Mouse (Mus musculus) CH12F3 (cell line): Measurements from ENCODE around the gene Brip1.
"Not testable (repeated sequence)": the region's sequence is repeated elsewhere in the genome, so short reads cannot be mapped to it uniquely, and the experiment has no call there.

Experiments used
- in situ Hi-C: fragments of 300-500 bp; cut with MboI; formaldehyde crosslinking; loops from 2 replicates; pipeline ENCODE4 v1.14.3; 2020; ENCODE audit warnings: low sequenced_read_pairs

Gene Brip1

DNA sequence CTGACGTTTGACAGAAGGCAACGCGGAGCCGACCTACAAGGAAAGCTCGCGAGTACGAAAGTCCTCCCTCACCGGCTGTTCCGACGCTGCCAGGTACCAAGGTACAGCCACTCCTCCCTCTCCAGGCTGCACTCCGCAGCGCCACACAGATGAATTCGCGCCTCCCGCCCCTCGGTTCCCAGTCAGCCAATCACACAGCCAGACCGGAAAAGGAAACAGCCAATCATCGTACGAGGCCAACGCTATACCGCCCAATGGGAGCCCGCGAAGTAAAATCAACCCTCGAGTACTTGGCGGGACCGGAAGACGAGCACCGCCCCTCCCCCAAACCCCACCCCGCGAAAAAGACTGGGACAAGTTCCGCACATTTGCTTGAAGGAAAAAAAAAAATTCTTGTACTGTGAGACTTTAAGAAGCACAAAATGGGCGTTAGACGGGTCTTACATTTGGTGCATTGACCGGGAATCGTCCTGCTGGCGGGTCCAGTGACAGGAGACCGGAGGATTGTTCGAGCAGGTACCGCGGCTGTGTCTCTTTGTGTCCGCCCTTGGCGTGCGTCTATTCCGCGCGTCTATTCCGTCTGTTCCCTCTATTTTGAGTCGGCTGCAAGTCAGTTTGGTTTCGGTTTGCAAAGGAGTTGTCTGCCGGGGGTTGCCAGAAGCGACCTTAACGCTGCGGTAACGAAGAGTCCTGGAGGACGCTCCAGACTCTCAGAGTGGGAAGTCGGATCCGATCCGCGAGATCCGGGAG lies at the start of gene Brip1:
Gene Brip1 (minus strand): TSS at position 157 of the 750 bp plus-strand sequence.
- in situ Hi-C loops: no loop called here

DNA sequence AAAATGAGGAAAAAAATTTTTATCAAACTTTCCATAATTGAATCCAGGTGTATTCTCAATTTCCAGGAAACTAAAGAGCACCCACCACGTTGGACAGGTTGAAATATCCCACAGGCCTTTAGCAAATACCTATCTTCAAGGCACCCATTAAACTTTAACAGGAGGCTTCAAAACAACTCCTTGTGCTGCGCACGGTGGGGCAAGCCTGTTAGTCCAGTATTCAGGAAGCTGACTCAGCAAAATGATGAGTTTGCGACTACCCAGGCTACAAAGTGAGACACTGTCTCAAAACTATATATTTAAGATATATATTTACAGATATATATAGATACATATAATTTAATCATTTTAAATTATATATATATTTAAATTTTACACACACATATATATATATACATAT lies 31.5 kb upstream of the Brip1 start:
- in situ Hi-C loops: no loop called here

DNA sequence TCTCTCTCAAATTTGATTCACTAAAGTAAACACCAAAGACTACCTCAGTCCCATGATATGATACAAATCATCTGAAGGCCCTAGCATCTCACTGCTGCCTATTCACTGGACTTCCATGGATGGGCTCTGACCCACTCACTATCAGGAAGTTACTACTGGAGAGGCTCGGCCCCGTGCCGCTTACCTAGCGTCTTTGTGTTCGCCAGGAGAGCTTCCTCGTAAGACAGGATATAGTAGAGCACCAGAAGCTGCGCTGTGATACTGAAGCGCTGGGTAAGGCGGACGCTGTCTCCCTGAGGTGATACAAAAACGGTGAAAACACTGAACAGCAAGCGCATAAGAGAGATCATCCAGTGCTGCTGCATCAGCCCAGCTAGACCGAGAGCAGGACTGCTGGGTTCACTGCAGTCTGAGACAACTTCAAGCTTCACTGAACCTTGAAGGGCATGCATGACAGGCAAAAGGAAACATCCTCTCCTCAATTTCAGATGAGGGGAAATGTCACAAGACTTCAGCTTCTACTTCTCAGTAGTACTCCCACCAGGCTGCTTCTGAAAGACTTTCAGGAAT lies 30.9 kb upstream of the Brip1 start:
- in situ Hi-C loops: no loop called here

DNA sequence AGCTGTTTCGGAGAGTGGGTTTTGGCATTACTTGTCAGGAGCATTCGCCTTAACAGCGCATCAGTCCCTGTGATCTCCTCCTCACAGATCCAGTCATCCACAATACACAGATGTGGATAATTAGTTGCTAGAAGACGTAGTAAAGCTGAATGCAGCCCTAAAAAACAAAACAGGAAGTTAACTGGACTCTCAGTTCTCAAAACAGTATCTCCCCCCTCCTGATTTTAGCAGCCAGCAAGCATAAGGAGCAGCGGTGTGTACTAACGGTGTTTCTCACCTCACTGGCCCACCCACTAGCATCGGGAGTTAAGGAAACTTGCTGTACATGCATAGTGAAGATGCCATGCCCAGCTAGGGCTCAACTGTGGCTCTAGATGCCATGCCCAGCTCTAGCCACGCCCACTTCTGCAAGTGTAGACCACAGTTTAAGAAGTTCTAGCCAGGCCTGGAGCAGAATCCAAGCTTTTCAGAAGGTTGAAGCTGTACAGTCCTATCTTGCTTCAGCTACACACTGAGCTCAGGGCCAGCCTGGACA lies 25.7 kb upstream of the Brip1 start:
- in situ Hi-C loops: no loop called here

DNA sequence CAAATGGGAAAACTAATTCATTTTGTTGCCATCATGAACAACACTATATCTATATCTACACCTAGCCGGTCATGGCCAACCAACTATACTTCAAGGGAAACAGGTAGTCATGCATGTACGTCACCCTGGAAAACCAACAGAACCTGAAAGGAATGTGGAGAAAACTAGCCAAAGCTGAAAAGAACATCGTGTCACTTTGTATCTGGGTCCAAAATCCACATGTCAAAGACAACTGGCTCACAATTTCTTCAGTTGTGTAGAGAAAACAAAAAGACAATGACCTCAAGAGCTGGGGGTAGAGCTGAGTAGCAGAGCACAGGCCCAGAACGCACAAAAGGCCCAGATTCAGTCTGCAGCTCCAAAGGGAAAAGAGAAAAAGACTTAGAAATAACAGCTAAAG lies 24.8 kb upstream of the Brip1 start:
- in situ Hi-C loops: no loop called here

DNA sequence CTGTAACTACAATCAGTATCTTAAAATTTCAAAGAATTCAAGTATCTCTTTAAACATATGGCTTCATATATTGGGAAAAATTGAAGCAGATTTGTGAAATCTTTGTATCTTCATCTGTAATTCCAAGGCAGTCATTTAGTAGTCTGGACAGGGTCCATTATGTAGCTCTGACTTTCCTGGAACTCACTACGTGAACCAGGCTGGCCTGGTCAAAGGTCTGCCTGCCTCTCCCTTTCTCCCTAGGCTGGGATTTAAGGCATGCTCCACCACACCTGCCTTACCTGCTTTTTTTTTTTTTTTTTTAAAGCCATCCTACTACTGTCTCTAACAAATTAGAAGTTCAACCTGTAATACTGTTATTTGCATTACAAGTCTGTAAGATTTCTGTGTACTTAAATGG lies 10.8 kb upstream of the Brip1 start:
- in situ Hi-C loops: no loop called here

DNA sequence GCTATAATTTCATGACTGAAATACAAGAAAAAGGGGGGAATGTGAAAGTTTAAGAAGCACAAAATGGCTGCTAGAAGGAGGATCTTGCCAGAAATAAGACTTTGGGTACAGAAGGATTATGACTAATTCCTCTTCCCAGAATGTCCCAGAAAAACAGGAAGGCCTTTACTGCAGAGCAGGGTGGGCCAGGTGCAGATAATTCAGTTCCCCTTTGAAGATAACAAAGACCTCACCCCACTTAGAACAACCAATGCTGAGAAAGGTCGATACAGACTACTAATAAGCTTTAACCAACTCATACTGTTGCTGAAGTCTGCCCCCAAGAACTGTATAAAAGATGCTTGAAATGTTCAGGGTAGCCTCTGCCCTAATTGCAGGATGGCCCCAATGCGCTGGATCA lies 8.1 kb upstream of the Brip1 start:
- in situ Hi-C loops: no loop called here

DNA sequence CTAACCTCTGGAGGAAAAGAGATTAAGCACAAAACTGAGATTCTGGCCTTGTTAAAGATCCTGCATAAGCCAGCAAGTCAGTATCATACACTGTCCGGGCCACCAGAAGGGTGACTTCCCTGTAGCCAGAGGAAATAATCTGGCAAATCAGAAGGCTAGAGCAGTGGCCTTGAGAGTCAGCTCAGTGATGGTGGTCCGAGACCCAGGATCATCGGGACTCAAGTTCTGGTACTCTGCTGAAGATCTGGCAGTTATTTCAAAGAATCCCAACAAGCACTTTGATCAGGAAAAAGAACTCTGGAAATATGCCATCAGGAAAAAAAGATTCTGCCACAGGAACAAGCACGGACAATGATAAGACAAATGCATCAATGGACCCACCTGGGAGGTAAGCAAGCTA lies 4.9 kb upstream of the Brip1 start:
- in situ Hi-C loops: no loop called here

DNA sequence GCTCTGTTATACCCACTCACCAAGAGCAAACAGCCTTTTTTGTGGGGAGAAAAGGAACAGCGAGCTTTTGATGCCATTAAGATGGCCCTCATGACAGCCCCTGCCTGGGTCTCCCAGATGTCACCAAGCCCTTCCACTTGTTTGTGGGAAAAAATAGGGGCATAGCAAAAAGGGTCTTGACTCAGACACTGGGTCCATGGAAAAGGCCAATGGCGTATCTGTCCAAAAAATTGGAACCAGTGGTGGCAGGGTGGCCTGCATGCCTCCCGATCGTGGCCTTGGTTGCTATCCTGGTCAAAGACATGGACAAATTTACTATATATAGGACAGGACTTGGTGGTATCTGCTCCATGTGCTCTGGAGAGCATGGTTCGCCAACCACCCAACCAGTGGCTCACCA lies 4.0 kb upstream of the Brip1 start:
- in situ Hi-C loops: no loop called here

DNA sequence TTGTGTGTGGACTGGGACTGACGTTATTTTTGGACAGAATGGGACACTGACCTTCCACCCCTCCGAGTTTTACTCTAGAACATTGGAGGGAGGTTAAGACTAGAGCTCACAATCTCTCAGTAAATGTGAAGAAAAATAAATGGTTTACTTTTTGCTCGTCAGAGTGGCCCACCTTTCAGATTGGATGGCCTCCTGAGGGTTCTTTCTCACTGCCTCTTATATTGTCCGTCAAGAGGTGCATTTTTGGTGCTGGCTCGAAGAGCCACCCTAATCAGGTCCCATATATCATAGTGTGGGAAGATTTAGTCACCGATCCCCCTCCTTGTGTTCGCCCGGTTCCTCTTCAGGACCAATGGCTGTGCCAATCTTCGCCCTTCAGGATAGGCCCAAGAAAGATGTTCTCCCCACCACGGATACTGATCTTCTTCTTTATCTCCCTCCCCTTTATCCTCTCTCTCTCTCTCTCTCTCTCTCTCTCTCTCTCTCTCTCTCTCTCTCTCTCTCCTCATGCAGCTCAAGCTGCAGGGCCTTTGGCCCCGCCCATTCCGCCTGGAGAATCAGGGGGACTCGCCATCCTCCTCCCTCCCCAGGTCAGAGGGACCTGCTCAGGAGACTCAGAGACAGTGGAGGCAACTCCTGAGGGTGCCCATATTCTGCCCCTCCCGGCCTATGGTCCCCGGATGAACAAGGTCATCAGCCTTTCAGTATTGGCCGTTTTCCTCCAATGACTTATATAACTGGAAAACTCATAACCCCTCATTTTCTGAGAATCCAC lies 1.1 kb upstream of the Brip1 start:
- in situ Hi-C loops: no loop called here

DNA sequence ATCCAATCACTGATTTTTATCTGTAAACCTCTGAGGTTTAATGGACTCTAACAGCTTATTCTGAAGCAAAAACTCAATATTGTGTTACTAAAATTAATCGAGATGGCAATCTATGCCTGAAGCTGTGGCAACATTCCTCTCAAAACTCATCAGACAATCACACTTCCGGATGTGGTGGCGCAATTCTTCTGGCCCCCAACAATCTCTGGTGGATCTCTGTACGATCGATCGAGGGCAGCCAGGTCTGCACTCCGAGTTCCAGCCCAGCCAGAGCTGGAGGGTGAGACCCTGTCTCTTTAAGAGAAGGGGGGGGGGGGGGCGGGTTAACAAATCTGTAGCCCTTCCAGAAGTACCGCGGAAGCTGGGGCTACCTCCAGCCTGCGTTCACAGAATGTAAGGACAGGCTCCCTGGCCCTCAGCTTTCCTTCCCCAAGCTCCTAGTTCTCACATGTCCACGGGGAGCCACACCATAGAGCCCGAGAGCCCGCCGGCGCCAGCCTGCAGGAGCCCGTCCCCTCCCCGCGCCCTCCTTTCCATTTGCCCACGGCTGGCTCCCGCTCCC lies 452 bp downstream of the Brip1 start:
- in situ Hi-C loops: no loop called here

DNA sequence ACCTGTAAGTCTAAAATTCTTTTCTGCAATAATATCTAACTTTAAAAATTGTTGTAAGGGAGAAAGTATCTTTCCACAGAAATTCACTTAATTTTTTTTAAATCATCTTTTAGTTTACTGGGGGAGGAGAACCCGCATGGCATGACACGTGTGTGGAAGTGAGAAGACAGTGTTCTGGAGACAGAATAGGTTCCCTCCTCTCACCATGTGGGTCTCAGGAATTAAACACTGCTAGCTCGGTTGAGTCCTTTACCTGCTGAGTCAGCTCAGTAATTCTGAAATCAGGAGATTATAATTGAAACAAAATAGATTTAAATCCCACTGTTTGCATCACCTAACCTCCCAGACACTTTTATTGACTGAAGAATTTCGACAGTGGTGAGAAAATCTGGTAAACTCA lies 1.3 kb downstream of the Brip1 start:
- in situ Hi-C loops: no loop called here

DNA sequence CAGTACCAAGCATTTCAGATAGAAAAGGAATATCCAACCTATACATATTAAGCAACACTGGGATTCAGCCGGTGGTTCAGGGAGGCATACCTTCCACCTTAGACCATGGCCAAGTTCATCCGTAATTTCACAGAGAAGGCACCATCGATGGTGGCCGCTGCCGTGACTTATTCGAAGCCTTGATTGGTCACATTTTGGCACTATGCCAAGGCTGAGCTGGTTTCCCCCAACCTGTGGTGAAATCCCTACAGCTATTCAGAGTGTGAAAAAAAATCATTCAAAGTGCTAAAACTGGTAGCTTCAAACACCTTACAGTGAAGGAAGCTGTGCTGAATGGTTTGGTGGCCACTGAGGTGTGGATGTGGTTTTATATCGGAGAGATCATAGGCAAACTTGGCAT lies 15.8 kb downstream of the Brip1 start:
- in situ Hi-C loops: not testable (repeated sequence)

DNA sequence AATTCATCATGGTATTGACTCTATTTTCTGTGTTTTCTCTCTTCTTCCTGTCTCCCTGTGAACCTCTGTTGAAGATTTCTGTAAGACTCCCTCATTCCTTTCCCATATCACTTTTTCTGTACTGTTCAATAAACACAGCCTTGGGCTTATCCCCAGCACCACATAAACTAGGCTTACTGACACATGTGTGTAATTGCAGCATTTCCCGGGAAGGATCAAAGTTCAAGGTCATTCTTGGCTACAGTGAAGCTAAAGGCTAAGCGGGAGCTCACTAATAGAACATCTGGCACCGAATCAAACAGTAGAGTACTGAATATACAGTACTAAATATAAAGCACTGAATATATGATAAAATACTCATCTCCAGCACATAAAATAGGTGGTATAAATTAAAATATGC lies 25.2 kb downstream of the Brip1 start:
- in situ Hi-C loops: no loop called here

DNA sequence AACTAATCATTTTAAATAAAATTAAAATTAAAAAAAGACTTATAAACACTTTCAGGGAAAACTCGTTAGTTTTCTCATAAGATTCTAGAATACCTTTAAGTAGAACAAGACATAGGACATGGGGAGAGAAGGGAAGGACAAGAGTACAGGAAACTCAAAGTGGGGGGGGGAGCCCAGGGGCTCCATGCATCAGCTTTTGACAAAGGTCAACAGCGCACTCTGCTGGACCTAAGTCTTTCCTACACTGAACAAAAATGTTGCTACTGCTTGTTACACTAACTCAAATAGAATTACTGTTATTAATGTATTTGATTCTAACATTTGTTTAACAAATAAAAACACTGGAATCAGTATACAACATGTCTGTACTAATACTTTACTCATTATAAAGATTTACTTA lies 26.8 kb downstream of the Brip1 start:
- in situ Hi-C loops: no loop called here

DNA sequence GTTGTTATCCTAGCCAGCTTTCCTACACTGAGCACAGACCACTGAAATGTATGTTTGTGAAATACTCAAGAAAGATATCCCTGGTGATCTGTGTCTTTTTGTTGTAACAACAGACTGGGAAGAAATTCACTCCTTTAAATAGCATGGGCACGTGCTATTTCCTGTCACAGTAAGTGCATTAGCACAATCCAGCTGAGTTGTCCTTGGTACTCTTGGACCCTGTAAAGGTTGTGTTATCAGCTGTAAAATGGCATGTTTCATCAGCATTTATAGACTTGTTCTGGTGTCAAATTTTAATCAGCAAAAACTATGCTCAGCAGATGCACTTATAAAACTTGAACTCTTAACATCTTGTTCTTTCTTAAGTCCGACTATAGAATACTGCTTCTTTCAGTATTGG lies 30.2 kb downstream of the Brip1 start:
- in situ Hi-C loops: no loop called here

DNA sequence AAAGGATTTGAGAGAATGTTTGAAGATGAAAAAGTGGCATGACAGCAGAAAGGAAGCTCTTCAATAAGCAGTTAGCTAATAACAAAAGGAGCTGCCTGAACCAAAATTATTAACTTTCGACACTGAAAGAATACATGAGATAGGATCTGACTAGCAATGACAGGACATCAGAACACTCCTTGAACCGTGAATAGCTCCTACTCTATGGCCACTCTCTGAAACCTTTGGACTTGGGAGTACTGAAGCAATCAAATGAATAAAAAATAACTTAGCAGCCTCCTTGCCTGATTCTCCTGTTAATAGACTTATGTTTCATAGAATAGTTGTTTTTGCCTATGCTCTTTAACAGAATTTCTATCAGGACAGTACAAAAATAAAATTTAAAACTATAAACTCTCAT lies 40.7 kb downstream of the Brip1 start:
- in situ Hi-C loops: loop anchor here (10.0 kb wide), 1 partner anchor 305 kb away; the partner anchor contains the start of gene Gm11444

DNA sequence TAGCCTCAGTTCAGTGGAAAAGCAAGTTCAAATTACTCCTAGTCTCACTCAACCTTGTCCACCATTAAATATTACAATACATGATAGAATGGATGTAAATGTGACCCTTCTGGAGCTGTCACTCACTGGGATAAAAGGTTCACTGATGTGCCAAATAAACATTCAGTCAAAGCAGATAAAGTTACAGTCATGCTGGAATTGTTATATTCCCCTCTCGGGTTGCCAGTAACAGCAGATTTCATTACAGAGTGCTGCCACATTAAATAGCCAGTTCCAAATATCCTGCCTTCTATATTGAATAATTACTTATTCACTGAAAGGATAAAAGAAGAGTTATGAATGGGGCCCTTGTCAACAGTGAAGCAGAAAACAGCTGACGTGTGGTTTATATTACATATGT lies 42.0 kb downstream of the Brip1 start:
- in situ Hi-C loops: no loop called here

DNA sequence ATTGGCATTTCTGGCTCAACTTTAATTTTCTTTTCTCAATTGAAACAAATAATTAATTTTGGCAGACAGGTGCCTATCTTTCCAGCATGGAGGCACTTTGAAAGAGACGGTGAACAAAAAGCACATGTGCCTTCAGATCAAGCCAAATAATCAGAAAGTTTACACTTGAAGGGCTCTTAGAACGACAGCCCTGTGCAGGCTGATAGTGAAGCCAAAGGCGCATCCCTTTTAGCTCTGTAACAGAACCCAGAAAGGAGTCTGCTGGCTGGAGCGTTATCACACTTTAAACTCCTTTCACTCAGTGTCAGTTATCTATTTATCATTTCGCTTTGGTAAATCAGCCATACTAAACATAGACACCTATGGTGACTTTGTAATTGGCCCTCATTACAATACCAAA lies 45.4 kb downstream of the Brip1 start:
- in situ Hi-C loops: no loop called here

DNA sequence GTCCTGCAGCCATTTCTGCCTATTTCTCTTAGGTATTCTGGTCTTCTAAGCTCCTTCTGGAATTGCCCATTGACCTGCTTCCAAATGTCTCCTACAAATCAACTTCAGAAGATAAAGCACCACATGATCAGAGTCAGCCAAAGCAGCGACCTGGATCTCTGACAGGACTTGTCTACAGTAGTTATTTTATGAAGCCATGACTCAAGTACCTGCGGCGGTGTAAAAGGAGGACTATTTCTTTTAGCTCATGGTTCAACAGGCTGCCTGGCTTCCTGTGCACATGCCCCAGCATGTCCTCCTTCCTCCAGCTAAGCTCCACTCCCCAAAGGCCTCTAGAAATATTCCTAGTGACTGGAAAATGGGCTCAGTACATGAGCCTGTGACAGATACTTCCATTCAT lies 69.7 kb downstream of the Brip1 start:
- in situ Hi-C loops: no loop called here

DNA sequence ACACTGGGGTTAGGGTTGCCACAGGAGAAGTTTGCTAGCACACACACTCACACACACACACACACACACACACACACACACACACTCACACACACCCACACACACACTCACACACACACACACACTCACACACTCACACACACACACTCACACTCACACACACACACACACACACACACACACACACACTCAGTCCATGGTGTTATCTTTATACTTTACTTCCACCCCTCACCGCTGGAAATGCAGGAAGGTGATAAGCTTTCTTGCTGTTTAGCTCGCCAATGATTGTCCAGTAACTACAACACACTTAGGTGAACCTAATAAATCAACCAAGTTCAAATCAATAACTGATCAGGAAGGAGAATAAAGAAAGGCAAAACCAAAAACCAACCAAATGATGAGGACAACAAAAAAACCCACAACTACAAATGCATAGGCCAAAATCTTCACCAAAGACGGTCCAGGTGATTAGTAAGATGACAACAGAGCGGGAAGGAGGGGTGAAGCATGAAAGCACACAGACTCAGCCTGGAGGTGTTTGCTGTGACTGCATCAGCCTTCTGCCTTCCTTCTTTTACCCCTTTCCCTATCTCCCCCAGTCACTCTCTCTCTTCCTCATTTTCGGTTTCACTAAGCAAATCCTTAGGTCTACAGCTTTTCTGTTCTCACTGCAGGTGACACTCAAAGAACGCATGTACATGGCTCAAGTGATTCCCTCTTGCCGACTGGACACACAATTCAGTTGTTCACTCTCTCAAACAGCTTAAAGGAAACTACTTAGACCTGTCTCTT lies 83.7 kb downstream of the Brip1 start:
- in situ Hi-C loops: no loop called here
